Mouse (Mus musculus): ENCODE measurements around the gene Psmd8.

Psmd8 gene

DNA sequence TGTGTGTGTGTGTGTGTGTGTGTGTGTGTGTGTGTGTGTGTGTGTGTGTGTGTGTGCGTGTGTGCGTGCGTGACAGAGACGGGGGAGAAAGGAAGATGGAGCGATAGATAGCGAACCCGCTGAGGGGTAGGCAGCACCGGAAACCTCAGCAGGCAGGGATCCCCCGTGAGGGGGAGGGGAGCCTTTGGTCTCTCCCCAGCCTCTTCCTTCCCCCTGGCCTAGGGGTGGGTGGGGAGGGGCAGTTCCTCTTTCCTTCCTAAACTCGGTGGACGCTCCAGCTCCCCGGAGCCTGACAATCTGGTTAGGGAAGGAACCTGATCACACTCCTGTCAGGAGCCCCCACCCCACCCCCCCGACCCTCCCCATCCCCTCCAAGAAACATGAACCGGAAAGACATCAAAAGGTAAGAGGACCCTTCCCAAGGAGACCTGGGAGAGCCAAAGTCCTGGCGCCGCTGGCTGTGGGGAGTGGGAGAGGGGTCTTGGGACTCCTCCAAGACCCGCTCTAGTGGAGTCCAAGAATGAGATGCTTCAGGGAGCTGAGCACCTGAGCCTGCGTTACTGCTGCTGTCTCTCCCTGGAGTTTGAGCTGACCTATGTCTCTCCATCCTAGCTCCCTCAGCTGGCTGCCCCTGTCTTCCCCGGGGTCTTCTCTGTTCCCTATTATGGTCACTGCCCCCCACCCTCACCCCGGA, 45.7 kb downstream of the Psmd8 start, which contains the start of gene Rasgrp4:
Rasgrp4 (plus strand) TSS at position 159 of the 694 bp plus-strand sequence.
- DNase-seq (ENCODE audit: low spot score): no peak

DNA sequence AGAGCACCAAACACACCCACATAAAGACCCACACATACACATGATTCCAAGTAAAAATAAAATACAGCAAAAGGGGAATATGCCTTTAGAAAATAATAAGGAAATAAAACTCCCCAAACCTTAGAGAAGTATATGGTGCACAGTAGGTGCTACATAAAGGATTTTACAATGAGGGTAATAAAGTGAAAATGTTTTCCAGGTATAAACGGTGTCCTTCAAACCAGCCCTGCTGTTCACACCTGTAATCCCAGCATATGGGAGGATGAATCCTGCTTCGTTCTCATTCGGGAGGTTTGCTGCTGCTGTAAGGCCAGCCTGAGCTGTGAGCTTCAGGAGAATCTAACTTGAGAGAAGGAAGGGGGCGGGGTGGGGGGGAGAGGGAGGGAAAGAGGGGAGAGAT, 46.3 kb downstream of the Psmd8 start:
- DNase-seq (ENCODE audit: low spot score): no peak

DNA sequence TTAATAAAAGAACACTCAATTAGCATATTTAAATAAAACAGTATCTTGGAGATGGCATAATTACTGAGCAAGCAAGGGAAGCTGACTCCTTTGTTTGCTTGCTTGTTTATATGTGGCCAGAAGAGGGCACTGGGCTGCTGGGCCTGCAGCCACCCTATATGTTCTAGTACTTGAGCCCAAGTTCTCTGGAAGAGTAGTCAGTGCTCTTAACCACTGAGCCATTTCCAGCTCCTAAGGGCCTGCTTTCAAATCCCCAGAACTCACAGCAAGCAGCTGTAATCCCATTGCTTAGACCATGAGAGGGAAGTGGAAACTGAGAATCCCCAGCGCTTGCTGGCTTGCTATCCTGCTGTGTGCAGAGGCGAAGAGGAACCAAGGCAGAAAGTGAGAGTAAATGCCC, 51.8 kb downstream of the Psmd8 start:
- DNase-seq (ENCODE audit: low spot score): no peak

DNA sequence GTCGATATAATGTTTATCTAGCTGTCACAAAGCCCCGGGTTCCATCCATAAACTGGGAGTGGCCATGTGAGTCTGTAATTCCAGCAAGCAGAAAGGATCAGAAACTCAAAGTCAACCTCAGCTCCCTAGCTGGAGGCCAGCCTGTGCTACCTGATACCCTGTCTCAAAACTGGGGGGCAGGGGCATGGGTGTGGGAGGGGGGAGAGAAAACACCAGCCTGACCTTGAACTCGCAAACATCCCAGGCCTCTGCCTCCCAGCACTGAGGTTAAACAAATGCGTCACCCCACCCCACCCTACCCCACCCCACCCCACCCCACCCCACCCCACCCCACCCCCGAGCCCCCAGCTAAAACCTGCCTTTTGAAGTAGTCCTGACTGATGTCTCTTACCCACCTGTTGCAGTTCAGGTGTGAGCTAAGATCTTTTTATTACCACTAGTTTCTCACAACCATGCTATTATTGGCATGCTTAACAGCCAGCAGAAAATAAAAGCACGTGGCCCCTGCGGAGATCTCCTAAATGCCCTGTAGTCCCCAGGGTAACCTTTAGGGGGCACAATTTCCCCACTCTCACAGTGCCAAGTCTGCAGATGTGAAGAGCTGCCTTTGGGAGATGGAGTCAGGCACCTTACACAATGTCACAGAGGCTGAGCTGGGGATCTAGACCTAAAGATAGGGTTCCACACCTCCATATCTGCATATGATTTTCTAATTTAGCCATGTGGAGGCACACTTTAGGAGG, 54.2 kb downstream of the Psmd8 start:
- peak; percentile 54 for DNase-seq (ENCODE audit: low spot score)

DNA sequence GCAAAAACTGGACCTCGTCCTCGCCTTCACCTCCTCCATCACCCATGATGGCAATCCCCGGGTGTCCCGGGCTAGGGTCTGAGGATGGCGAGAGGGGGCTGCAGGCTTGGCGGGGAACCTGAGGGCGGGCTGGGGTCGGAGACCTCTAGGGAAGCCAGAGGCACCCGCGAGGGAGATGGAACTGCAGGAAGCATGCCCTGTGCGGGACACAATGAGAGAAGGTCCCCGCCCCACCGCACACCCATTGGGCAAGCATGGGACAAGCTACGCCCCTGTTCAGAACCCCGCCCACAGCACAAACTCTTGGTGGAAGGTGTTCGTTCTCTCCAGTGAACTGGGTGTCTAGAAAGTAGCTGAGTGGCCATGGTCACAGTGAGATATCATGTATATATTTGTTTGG, 55.5 kb downstream of the Psmd8 start, which contains the start of gene Ryr1:
Ryr1 (minus strand) TSS at position 210 of the 400 bp plus-strand sequence.
- DNase-seq (ENCODE audit: low spot score): peak; percentile 57
